Mouse (Mus musculus): ENCODE data around the gene Actg2. TPM values are rescaled to one million over a fixed set of nuclear protein-coding genes. Genes with fewer than 3 reads are reported as not detected.

The Actg2 gene
- polyA plus RNA-seq, 2 experiments, result 5.1 to 5.5 TPM

- peaks cover 17% of the 10 kb centered on the region for H3K36me3 ChIP-seq (ENCODE audit: control insufficient read depth, insufficient read depth, low read length)
- no peak for DNase-seq (ENCODE audit: low spot score)
- no peak for TF ChIP-seq POLR2A (IDR thresholded peaks at IDR 0.05; ENCODE audit: borderline replicate concordance, extremely low read depth, insufficient read depth, insufficient read length)
- no peak overlapping the region for H3K27ac ChIP-seq (replicated peaks; ENCODE audit: low read depth, low read length)
- H3K4me2 ChIP-seq (replicated peaks; ENCODE audit: low read depth, low read length, severe bottlenecking), result no peak overlapping the region
- H3K27me3 ChIP-seq (ENCODE audit: control insufficient read depth, insufficient read depth, low read length), result no peaks in the 10 kb centered on the region
- no peak overlapping the region for H3K4me3 ChIP-seq (replicated peaks; ENCODE audit: low read length)
- no peaks in the 10 kb centered on the region for H3K4me1 ChIP-seq (ENCODE audit: control insufficient read depth, insufficient read depth, low read length)
- ATAC-seq (ENCODE audit: low FRiP score, low read depth), result no peak
- no peak overlapping the region for H3K9ac ChIP-seq (ENCODE audit: low read depth, low read length, severe bottlenecking)
- H3K9me3 ChIP-seq (ENCODE audit: control insufficient read depth, low read length), result no peaks in the 10 kb centered on the region
- WGBS, result 96% methylated on average over 10 of the region's 10 CpGs
These were observed 37.0 kb downstream of the Actg2 start for GRCm38 (mm10) chr6:83499078-83499477.

- no peaks in the 10 kb centered on the region for H3K9me3 ChIP-seq (ENCODE audit: control insufficient read depth, low read length)
- H3K4me2 ChIP-seq (replicated peaks; ENCODE audit: low read depth, low read length, severe bottlenecking), result no peak overlapping the region
- H3K4me1 ChIP-seq (ENCODE audit: control insufficient read depth, insufficient read depth, low read length), result no peaks in the 10 kb centered on the region
- peaks cover 29% of the 10 kb centered on the region for H3K36me3 ChIP-seq (ENCODE audit: control insufficient read depth, insufficient read depth, low read length)
- no peak overlapping the region for H3K9ac ChIP-seq (ENCODE audit: low read depth, low read length, severe bottlenecking)
- 84% methylated on average over 22 of the region's 22 CpGs for WGBS
- ATAC-seq (ENCODE audit: low FRiP score, low read depth), result no peak
- peak overlapping the region; percentile 43; the same call in 1 of the 2 replicates for H3K27ac ChIP-seq (replicated peaks; ENCODE audit: low read depth, low read length)
- DNase-seq (ENCODE audit: low spot score), result no peak
- no peak for TF ChIP-seq POLR2A (IDR thresholded peaks at IDR 0.05; ENCODE audit: borderline replicate concordance, extremely low read depth, insufficient read depth, insufficient read length)
- H3K27me3 ChIP-seq (ENCODE audit: control insufficient read depth, insufficient read depth, low read length), result no peaks in the 10 kb centered on the region
- H3K4me3 ChIP-seq (replicated peaks; ENCODE audit: low read length), result no peak overlapping the region
These were observed 39.0 kb downstream of the Actg2 start for GRCm38 (mm10) chr6:83496753-83497710.

- ATAC-seq (ENCODE audit: low FRiP score, low read depth) (no peak), DNase-seq (ENCODE audit: low spot score) (no peak)
These were observed 39.9 kb downstream of the Actg2 start for GRCm38 (mm10) chr6:83496009-83496752.

GRCm38 (mm10) chr6:83490622-83491021, 45.4 kb downstream of the Actg2 start:
- DNase-seq (ENCODE audit: low spot score) (no peak), ATAC-seq (ENCODE audit: low FRiP score, low read depth) (no peak)
- WGBS, result 85% methylated on average over 4 of the region's 4 CpGs
- Histone ChIP-seq H3K4me1 (ENCODE audit: control insufficient read depth, insufficient read depth, low read length) (no peaks in the 10 kb centered on the region), H3K4me3 (replicated peaks; ENCODE audit: low read length) (no peak overlapping the region), H3K9ac (ENCODE audit: low read depth, low read length, severe bottlenecking) (no peak overlapping the region), H3K27me3 (ENCODE audit: control insufficient read depth, insufficient read depth, low read length) (no peaks in the 10 kb centered on the region), H3K36me3 (ENCODE audit: control insufficient read depth, insufficient read depth, low read length) (peaks cover 70% of the 10 kb centered on the region), H3K9me3 (ENCODE audit: control insufficient read depth, low read length) (no peaks in the 10 kb centered on the region), H3K27ac (replicated peaks; ENCODE audit: low read depth, low read length) (no peak overlapping the region), H3K4me2 (replicated peaks; ENCODE audit: low read depth, low read length, severe bottlenecking) (no peak overlapping the region)
- TF ChIP-seq POLR2A (IDR thresholded peaks at IDR 0.05; ENCODE audit: borderline replicate concordance, extremely low read depth, insufficient read depth, insufficient read length), result no peak

More at GRCm38 (mm10) chr6:83496009-83496752, 39.9 kb downstream of the Actg2 start:
- H3K27me3 ChIP-seq (ENCODE audit: control insufficient read depth, insufficient read depth, low read length), result no peaks in the 10 kb centered on the region
- H3K9me3 ChIP-seq (ENCODE audit: control insufficient read depth, low read length), result no peaks in the 10 kb centered on the region
- no peak overlapping the region for H3K4me2 ChIP-seq (replicated peaks; ENCODE audit: low read depth, low read length, severe bottlenecking)
- no peak overlapping the region for H3K9ac ChIP-seq (ENCODE audit: low read depth, low read length, severe bottlenecking)
- H3K27ac ChIP-seq (replicated peaks; ENCODE audit: low read depth, low read length), result no peak overlapping the region
- no peaks in the 10 kb centered on the region for H3K4me1 ChIP-seq (ENCODE audit: control insufficient read depth, insufficient read depth, low read length)
- no peak for TF ChIP-seq POLR2A (IDR thresholded peaks at IDR 0.05; ENCODE audit: borderline replicate concordance, extremely low read depth, insufficient read depth, insufficient read length)
- WGBS, result 82% methylated on average over 9 of the region's 9 CpGs
- H3K4me3 ChIP-seq (replicated peaks; ENCODE audit: low read length), result no peak overlapping the region
- H3K36me3 ChIP-seq (ENCODE audit: control insufficient read depth, insufficient read depth, low read length), result peaks cover 33% of the 10 kb centered on the region

GRCm38 (mm10) chr6:83488200-83488599, 47.9 kb downstream of the Actg2 start:
- Histone ChIP-seq H3K27ac (replicated peaks; ENCODE audit: low read depth, low read length) (0 out of 2 replicates have a peak overlapping the region, but pooled peaks have one; percentile 26), H3K9me3 (ENCODE audit: control insufficient read depth, low read length) (no peaks in the 10 kb centered on the region), H3K9ac (ENCODE audit: low read depth, low read length, severe bottlenecking) (no peak overlapping the region), H3K4me1 (ENCODE audit: control insufficient read depth, insufficient read depth, low read length) (no peaks in the 10 kb centered on the region), H3K4me3 (replicated peaks; ENCODE audit: low read length) (no peak overlapping the region), H3K36me3 (ENCODE audit: control insufficient read depth, insufficient read depth, low read length) (peaks cover 73% of the 10 kb centered on the region), H3K27me3 (ENCODE audit: control insufficient read depth, insufficient read depth, low read length) (no peaks in the 10 kb centered on the region), H3K4me2 (replicated peaks; ENCODE audit: low read depth, low read length, severe bottlenecking) (no peak overlapping the region)
- WGBS, result 72% methylated on average over 5 of the region's 5 CpGs
- no peak for TF ChIP-seq POLR2A (IDR thresholded peaks at IDR 0.05; ENCODE audit: borderline replicate concordance, extremely low read depth, insufficient read depth, insufficient read length)
- ATAC-seq (ENCODE audit: low FRiP score, low read depth) (no peak), DNase-seq (ENCODE audit: low spot score) (peak; percentile 19)

All from limb, embryonic 14.5 days (tissue).